Mouse (Mus musculus) adrenal gland, postnatal 25 days (tissue): Measurements from ENCODE around the gene Olfr320. TPM values are rescaled to one million over a fixed set of nuclear protein-coding genes. Genes with fewer than 3 reads are reported as not detected.
"Not testable (repeated sequence)": the region's sequence is repeated elsewhere in the genome, so short reads cannot be mapped to it uniquely, and the experiment has no call there.

Experiments
- DNase-seq: peaks from one replicate; pipeline ENCODE4 v3.0.0; 2021; ENCODE audit warnings: mixed read lengths
- long read RNA-seq: library from polyadenylated mRNA; stranded (forward); transcript quantifications from one replicate; pipeline ENCODE4 v2.0.0, GENCODE M21; 2021
- total RNA-seq: library from RNA; stranded (reverse); gene quantifications from 2 replicates; pipeline ENCODE4 v1.2.3, GENCODE M21; 2021

Olfr320 gene
- total RNA-seq: not detected in 2 replicates
- long read RNA-seq: 0 reads

DNA sequence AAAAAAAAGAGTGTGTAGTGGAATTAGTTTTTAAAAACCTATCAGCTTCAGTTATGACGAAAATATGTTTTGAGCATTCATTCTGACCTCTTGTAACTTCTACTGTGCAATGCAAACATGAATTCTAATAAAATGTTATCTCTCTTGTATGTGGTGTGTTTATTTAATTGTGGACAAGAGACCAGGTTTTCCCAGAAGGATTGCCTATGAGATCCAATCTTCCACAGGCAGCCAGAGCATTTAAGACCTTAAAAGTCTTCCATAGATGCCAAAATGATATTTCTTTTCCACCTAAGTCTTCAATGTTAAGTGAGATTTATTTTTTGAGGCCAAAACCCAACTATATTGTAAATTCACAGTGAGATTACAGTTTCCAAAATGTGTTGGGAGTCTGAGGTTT, at the start of gene Olfr320:
Olfr320 (plus strand) TSS at position 301 of the 400 bp plus-strand sequence.
- DNase-seq: no peak

- no peak for DNase-seq
Measured at GRCm38 (mm10) chr11:58634878-58635277, 46.0 kb upstream of the Olfr320 start.

DNA sequence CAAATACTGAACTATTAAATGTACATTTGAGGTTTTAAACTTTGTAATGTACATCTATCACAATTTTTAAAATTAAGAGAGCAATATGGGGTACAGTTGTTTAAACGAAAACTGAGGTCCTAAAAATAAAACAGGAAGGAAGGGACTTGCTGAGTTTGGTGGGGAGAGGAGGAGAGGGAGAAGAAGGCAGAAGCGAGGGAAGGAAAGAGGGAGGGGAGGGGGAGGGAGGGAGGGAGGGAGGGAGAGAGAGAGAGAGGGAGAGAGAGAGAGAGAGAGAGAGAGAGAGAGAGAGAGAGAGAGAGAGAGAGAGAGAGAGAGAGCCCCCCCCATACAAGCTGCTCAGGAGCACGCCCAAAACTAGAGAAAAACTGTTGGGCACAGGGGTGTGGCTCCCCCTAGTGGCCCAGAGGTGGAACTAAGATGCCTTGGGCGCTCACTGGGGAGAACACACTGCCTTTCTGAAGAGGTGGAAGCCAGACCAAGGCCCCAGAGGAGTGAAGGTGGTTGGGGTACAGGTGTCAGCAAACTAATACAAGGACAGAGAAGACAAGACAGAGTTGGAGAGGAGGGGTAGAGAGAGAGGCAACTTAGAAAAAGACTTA, 44.4 kb upstream of the Olfr320 start:
- DNase-seq: peak; percentile 41

GRCm38 (mm10) chr11:58638176-58638701, 42.7 kb upstream of the Olfr320 start:
- DNase-seq: peak; percentile 45

GRCm38 (mm10) chr11:58640272-58640867, 40.5 kb upstream of the Olfr320 start, which contains the start of gene Trim58:
Trim58 (plus strand) TSS chr11:58640465.
- peak; percentile 7 for DNase-seq

DNA sequence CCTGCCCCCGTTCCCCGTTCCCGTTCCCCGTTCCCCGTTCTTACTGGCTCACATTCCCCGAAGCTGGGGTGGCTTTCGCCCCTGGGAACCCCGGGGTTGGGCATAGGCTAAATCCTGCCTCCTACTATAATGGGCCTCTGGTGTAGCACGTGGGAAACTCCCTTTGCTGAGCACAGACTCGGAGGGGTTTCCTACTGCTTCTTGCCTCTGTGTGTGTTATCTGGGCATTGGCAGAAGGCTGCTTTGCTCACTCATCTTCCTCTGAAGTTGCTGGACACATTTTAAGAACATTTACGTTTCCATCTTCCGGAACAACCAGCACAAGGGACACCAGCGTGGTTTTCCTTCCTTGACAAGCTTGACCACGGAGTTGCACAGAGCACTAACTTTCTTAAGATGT, 39.8 kb upstream of the Olfr320 start:
- DNase-seq: no peak

GRCm38 (mm10) chr11:58641638-58642358, 39.1 kb upstream of the Olfr320 start:
- DNase-seq: no peak

DNA sequence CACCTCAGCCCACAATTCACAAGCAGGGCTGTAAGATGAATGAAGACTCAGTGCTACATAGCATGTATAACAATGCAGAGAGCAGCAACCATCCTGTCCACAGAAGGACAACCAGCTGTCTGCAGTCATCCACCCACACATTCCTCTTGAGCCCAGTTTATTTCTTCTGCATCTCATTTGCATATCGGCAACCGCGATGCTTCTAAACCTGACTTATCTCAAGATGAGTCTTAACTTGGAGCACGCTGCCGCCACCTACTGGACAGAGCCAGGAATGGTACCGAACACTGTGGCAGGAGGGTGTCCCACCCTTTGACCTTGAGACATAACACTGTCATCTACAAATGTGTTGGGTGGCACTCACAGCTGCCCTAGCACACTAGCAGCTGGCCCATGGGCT, 37.5 kb upstream of the Olfr320 start:
- DNase-seq: peak; percentile 9

DNA sequence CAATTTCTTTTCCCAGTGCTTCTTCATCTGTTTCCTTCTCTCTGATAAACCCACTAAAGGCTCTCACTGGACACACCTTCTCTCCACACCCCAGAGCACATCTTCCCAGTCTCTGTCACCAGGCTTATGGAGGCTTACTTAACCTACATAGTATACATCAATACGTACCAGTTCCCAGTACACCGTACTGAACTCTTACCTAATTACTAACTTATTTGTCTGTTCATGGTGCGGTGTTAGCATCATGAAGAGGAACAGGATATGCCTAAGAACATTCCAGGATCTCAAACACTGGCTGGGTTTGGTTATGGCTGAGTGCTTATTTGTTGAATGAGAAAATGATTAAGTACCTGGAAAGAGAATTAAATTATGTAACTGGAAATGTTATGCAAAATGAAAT, 25.7 kb upstream of the Olfr320 start:
- no peak for DNase-seq

- DNase-seq: no peak
Measured at GRCm38 (mm10) chr11:58658596-58658995, 22.3 kb upstream of the Olfr320 start, which contains the start of gene Olfr322. Olfr322 (plus strand) TSS chr11:58658782.

DNA sequence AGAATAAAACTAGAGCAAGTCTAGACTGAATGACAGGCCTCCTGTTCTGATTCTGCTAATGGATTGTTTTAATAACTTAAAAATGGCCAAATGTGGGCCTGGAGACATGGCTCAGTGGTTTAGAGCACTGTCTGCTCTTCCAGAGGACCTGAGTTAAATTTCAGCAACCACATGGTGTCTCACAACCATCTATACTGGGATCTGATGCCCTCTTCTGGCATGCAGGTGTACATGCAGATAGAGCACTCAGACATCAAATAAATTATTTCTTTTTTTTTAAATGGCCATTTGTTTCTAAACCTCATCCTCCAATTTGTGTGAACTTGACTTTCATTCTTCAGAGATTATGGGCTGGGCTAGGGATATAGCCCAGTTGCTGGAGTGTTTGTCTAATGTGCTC, 11.6 kb upstream of the Olfr320 start:
- DNase-seq: no peak

DNA sequence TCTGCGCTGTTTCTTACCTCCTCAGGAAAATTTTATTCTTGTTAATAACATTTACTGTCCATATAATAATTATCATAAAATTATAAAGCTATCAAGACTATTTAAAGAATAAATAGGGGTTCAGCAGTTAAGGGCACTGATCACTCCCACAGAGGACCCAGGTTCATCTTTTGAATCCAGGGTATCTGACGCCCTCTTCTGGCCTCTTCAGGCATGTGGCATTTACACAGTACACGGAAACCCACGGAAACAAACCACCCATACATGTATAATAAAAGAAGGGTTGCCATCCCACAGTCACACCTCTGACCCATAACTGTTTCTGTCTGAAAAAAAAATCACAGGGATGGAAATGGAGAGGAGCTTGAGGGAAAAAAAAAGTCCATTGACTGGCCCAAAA, 9.1 kb upstream of the Olfr320 start:
- no peak for DNase-seq

GRCm38 (mm10) chr11:58698862-58699261, 18.0 kb downstream of the Olfr320 start, which contains the start of gene Olfr319:
Olfr319 (plus strand) TSS chr11:58699162.
- no peak for DNase-seq

GRCm38 (mm10) chr11:58709086-58709485, 28.2 kb downstream of the Olfr320 start:
- DNase-seq: no peak

DNA sequence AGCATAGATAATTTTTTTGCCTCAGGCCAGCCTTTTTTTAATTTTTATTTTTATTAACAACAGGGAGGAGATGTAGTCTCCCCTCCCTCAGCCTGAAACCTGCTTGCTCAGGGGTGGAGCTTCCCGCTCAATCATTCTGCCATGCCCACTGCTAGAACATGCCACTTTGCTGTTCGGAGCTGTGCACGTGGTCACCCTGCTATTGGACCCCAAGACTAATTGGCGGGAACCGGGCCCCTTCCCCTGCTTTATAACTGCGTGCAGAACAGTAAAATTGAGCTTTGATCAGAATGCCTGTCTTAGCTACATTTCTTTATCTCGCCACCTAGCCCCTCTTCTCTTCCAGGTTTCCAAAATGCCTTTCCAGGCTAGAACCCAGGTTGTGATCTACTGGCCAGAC, 36.8 kb downstream of the Olfr320 start:
- not testable (repeated sequence) for DNase-seq

DNA sequence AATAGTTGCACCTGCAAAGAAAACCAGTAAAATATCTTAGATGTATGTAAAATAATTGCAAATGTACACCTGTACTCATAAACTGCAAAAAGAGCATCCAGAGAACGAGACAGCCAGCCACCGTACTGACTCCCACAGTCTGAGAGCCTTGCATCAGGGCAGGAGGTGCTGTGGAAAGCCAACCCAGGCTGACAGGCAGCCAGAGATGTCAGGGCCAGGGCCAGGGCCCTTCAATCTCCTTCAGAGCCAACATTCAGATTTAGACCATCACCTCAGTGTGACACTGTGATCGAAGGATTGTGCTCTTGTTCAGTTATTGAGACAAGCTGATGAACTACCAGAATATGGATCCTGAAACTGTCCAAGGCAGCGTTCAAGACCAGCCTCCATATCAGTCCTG, 38.8 kb downstream of the Olfr320 start:
- no peak for DNase-seq

GRCm38 (mm10) chr11:58723914-58724313, 43.0 kb downstream of the Olfr320 start, which contains the start of gene Olfr318:
Olfr318 (minus strand) TSS chr11:58724014.
- no peak for DNase-seq

DNA sequence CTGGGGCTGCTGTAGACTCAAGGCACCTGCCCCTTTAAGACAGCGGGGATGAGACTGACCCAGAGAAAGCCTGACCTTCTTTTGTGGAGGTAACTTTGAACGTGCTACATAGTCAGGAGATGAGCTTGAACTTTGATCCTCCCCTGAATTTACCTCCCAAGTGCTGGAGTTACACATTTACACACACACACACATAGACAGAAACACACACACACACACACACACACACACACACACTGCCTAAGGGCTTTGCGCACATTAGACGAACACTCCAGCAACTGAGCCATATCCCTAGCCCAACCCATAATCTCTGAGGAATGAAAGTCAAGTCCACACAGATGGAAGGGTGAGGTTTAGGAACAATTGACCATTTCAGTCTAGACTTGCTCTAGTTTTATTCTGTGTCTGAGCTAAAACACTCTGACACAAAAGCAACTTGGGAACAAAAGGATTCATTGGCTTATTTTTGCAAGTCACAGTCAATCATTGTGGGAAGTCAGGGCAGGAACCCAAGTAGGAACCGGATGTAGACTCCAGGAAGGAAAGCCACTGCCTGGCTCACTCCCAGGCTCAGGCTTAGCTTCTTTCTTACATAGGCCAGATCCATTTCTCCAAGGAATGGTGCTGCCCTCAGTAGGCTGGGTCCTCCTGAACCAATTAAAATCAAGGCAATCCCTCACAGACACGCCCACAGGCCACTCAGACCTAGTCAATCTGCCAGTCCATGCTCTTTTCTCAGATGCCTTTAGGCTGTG, 47.2 kb downstream of the Olfr320 start:
- not testable (repeated sequence) for DNase-seq

GRCm38 (mm10) chr11:58733372-58733771, 52.5 kb downstream of the Olfr320 start:
- DNase-seq: no peak
